Mouse (Mus musculus) ZHBTc4 (cell line): ENCODE results near the gene Wdfy1.

Experiments used
- DNase-seq: peaks from one replicate; pipeline ENCODE4 v3.0.0-alpha.2; 2011; ENCODE audit warnings: low read depth, low spot score

Gene Wdfy1

DNA sequence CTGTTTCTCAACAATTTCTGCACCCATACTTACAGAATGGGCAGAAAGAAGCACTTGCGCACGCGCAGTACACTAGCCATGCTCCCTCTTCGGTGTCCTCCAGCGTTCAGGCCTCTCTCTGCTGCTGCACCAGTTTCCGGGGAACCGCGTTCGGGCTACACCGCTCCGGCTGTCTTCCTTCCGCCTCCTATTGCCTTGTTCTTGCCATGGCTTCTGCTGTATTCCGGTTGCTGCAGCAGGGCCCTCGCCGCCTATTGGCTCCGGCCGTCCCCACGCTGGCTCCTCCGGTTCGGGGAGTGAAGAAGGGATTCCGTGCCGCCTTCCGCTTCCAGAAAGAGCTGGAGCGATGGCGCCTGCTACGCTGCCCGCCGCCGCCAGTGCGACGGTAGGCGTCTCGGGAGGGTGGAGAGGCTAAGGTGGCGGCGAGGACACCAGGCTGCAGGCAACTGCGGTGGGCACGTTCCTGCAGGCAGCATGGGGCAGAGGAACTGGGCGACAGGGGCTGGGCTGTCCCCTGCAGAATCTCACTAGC is at the start of gene Wdfy1, which contains the start of gene Mrpl44:
Wdfy1 (minus strand) TSS at position 217 of the 532 bp plus-strand sequence.
Mrpl44 (plus strand) TSS at position 92 of the 532 bp plus-strand sequence.
- peak; percentile 96 for DNase-seq

DNA sequence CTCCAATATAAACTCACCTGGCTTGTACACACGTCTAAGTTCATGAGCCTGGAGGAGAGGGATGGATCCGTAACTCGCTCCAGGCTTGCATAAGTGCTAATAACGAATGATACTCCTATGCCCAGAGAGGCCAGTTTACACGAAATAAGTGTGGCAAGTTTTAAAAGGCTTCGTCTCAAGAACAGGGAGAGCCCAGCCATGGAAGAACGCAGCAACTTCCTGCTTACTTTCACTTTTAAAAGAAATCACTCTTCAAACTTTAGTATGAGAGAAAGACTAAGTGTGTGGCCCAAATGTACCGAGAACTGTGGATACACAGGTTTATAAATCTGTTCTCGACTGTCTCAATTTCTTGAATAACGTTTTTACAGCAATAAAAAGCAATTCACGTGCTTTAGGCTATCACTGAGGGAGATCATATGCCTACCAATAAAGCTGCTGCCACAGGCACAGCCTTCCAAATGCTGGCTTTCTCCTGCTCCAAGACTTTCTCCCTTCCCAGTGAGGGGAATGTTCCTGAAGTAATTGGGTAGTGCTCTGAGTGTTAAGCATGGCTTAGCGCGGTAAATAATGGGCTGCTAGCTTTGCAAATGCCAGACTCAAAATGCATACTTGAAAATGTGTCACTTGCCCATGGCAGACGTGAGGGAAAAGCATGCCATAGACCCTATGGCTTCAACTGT is 48.1 kb upstream of the Wdfy1 start:
- no peak for DNase-seq

- DNase-seq = no peak
Measured at GRCm38 (mm10) chr1:79822806-79823525, 47.0 kb upstream of the Wdfy1 start.

- DNase-seq = no peak
Measured at GRCm38 (mm10) chr1:79819296-79819879, 43.4 kb upstream of the Wdfy1 start.

- no peak for DNase-seq
Measured at GRCm38 (mm10) chr1:79815446-79815845, 39.5 kb upstream of the Wdfy1 start.

- DNase-seq = no peak
Measured at GRCm38 (mm10) chr1:79809447-79809846, 33.5 kb upstream of the Wdfy1 start.

DNA sequence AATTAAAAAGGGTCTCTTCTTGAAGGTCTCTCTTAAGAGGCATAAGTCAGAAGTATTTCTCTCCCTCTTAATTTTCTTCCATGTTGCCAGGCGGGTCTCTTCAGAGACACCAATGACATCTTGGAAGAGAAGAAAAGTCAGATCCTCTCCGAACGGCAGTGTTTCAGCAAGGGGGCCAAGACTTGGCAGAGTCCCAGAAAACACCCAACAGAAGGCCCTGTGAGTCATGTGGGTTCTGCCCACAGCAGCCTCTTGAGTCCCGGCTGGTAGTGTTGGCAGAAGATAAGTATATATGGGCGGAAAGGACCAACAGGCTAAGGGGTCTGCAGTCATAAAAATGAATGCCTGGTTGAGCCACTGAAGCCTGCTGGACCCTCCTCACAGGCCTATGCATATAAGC is 30.9 kb upstream of the Wdfy1 start:
- no peak for DNase-seq

GRCm38 (mm10) chr1:79803614-79804013 is 27.7 kb upstream of the Wdfy1 start:
- DNase-seq = no peak

GRCm38 (mm10) chr1:79802858-79803427 is 27.0 kb upstream of the Wdfy1 start:
- no peak for DNase-seq

DNA sequence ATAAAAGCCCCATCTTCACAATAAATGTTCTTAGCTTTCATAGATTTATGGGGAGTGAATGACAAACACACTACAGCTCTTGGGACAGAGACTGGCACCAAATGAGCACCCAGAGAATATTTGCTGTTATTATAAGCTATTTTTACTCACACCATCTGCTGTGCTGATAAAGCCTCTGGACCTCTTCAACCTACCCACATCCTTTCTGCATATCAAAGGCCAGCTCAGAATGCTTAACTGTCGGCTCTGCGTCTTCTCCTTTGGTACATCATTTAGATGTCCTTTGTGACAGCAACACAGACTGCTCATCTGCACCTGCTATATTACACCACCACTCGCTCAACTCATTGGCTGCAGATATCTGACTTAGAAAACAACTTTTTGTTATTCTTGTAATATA is 21.1 kb upstream of the Wdfy1 start:
- DNase-seq = no peak

- no peak for DNase-seq
Measured at GRCm38 (mm10) chr1:79786267-79786927, 10.5 kb upstream of the Wdfy1 start.

- DNase-seq = peak; percentile 66
Measured at GRCm38 (mm10) chr1:79782433-79782832, 6.5 kb upstream of the Wdfy1 start.

- no peak for DNase-seq
Measured at GRCm38 (mm10) chr1:79778011-79778410, 2.1 kb upstream of the Wdfy1 start.

DNA sequence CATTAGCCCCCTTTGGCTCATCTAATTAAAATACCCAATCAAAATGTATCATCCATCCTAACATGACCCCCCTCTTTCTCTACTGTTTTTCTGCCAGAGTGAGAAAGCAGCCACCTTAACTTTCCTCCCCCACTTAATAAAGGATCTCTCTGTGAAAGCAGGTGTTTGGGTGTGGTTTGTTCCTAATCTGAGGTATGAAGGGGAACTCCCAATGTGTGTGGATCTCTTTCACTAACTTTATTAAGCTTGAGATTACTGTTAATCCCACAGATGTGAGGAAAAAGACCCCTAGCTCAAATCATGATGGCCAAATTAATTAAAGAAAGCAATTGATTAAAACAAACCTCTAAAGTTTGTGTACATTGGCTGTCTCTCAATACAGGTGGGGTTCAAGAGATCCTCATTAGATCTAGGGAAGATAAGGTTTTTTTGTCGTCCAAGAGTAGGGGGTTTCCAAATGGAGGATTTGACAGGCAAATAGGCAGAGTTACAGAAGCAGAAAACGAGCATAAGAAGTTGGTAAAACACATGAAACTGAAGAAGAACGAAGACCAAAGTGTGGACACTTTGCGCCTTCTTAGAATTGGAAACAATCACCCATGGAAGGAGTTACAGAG is 1.7 kb downstream of the Wdfy1 start:
- DNase-seq = no peak

DNA sequence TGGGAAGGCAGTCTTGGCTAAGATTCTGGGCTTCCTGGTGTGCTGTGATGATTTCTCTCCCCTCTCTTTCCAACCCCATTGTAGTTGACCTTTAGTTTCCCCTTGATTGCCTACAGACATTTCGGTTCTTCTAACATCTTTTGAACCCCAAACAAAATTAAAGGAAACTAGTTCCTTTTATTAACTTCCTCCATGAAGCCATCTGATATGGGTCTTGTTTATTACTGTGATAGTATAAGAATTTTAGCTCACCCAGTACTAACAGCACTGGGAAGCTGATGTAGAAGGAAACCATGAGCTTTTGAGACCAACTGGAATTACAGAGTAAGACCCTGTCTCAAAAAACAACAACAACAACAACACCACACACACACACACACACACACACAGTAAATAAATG is 7.7 kb downstream of the Wdfy1 start:
- no peak for DNase-seq

DNA sequence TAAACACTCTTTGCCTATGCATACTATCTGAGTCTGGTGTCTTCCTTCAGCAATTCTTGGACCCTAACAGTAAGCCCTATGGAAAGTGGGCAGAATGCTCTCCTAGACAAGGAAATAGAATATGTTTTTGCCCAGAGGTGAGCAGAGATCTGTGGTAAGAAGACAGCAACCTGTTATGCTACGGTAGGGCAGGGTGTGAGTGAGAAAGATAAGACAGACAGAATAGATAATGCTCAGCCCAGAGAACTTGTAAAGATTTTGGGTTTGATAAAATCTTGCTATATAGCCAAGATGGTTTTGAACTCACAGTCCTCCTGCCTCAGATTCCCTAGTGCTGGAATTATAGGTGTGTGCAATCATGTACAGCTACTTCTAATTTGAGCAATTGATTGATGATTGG is 11.5 kb downstream of the Wdfy1 start:
- no peak for DNase-seq

DNA sequence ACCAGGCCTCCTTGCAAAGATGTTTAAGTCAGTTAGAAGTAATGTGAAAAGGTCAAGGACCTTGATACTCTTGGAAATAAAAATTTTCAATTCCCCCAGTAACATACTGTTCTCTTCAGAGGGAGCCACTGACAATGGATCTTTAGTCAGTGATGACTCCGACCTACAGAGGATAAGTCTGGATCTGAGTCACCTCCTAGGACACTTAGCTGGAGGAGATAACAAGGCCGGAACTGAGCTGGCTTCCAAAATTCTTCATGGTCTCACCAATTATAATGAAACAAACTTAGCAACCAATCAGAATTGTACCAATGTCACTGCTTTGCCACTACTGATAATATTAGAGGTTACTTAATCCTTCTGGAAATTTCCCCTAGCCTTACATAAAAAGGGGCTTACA is 11.9 kb downstream of the Wdfy1 start:
- DNase-seq = no peak

GRCm38 (mm10) chr1:79762282-79763250 is 13.4 kb downstream of the Wdfy1 start:
- DNase-seq = no peak

DNA sequence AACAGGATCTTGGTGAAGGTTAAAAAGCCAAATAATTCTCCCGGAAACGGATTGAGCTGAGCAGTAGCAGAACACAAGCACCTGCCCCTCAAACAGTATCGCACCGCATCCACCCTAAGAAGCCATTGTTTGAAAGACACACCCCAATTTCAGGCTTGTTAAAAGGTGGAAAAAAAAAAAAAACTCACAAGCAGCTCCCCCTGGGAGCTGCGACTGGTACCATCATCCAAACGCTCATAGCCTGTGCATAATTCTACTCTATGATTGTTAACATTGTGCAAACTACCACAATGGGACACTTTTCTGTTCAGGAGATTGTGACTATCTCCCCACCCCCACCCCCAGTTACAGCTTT is 14.0 kb downstream of the Wdfy1 start:
- no peak for DNase-seq
